Mouse (Mus musculus) hindbrain, embryonic 11.5 days (tissue): ENCODE results near the gene Spon1. TPM values are rescaled to one million over a fixed set of nuclear protein-coding genes. Genes with fewer than 3 reads are reported as not detected.

ENCODE experiments used
- ATAC-seq: fragments of 200-750 bp; cut with Nextera tagmentation; 2 replicates; pipeline ENCODE4 v1.8.0; 2017; ENCODE audit warnings: mild to moderate bottlenecking, moderate TSS enrichment, moderate library complexity; ENCODE audit not compliant: low FRiP score
- DNase-seq: peaks from one replicate; pipeline ENCODE4 v3.0.0-alpha.2; 2015; ENCODE audit warnings: low spot score
- H3K27ac ChIP-seq: fragments of 300-500 bp; sonication (generic); 2 replicates; pipeline ENCODE4 v1.5.1; 2014; ENCODE audit warnings: mild to moderate bottlenecking, low read depth, low read length
- H3K27me3 ChIP-seq: fragments of 300-500 bp; sonication (generic); 2 replicates; pipeline ENCODE4 v1.6.1; 2014; ENCODE audit warnings: mild to moderate bottlenecking, low read length, moderate library complexity, mixed read lengths; ENCODE audit not compliant: control insufficient read depth, insufficient read depth
- H3K36me3 ChIP-seq: fragments of 300-500 bp; sonication (generic); 2 replicates; pipeline ENCODE4 v1.6.1; 2014; ENCODE audit warnings: mild to moderate bottlenecking, low read length, moderate library complexity, mixed read lengths; ENCODE audit not compliant: control insufficient read depth, insufficient read depth
- H3K4me1 ChIP-seq: fragments of 300-500 bp; sonication (generic); replicated peaks from 2 replicates; pipeline ENCODE4 v1.6.1; 2014; ENCODE audit warnings: low read length, mixed read lengths; ENCODE audit not compliant: control insufficient read depth, insufficient read depth
- H3K4me2 ChIP-seq: fragments of 300-500 bp; sonication (generic); replicated peaks from 2 replicates; pipeline ENCODE4 v1.6.1; 2014; ENCODE audit warnings: mild to moderate bottlenecking, low read depth, low read length
- H3K4me3 ChIP-seq: fragments of 300-500 bp; sonication (generic); 2 replicates; pipeline ENCODE4 v1.5.1; 2014; ENCODE audit warnings: low read depth, low read length
- H3K9ac ChIP-seq: fragments of 300-500 bp; sonication (generic); 2 replicates; pipeline ENCODE4 v1.6.1; 2014; ENCODE audit warnings: low read depth, low read length
- H3K9me3 ChIP-seq: fragments of 300-500 bp; sonication (generic); 2 replicates; pipeline ENCODE4 v1.6.1; 2016; ENCODE audit warnings: low read length; ENCODE audit not compliant: control insufficient read depth
- WGBS: fragments of 180-500 bp; shearing (Covaris S2); extraction: QIAGEN DNeasy Blood & Tissue Kit; methylation state at CpG from one replicate; pipeline ENCODE4 v1.1.7; 2014; 5-methylcytosine and 5-hydroxymethylcytosine counted together
- polyA plus RNA-seq: library from polyadenylated mRNA; unstranded; fragments of >200 nt; fragmentation: Nextera tagmentation; extraction: Ambion mirVana; gene quantifications from 2 replicates; pipeline ENCODE4 v1.2.1, GENCODE M21; 2014

Gene Spon1
- polyA plus RNA-seq, 1 experiment from 2014 or later: 72.3 TPM

DNA sequence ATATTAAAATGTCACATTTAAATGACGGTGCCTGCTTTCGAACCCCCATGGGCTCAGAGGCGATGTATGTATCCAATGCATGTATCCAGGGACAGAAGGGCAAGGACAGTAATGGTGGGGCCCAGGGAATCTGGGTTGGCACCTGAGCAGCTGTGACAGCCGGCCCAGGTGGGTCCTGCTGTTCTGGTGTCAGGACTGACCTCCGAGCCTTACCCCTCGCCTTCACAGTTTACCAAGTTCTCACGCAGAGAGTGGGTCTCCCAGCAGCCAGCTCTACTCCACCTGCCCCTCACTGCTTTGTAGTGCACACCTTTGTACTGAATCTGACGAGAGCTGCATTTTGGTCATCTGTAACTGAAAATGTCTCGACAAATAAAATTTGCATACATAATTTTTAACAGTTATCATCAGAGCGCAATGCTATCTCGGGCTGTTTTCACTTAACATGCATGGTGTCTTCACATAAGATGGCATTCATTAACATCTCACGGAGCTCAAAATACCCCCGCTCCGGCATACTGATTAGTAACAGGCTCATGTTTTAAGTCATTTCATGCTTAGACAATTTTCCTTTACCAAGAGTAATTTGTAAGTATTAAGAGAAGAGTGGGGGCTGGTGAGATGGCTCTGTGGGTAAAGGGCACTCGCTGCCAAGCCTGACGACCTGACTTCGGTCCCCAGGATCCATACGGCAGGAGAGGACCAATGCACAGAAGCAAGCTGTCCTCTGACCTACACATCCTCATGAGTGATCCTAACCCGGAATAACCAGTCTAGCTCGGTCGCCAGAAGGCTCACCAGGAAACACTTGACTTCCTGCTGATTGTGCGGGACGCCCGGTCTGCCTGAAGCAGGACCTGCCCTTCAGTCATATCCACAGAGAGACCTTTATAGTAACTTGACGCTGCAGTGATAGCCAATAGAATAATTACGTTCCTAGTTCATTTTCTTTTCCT is 277.5 kb downstream of the Spon1 start:
- 89% methylated on average over 26 of the region's 26 CpGs for WGBS
- Histone ChIP-seq H3K9me3 (no peaks in the 10 kb centered on the region), H3K9ac (no peak overlapping the region), H3K27me3 (no peaks in the 10 kb centered on the region), H3K4me3 (no peak overlapping the region), H3K27ac (no peak overlapping the region), H3K4me2 (no peak overlapping the region), H3K4me1 (no peaks in the 10 kb centered on the region), H3K36me3 (no peaks in the 10 kb centered on the region)
- no peak for ATAC-seq
- no peak for DNase-seq

- ATAC-seq: no peak
- DNase-seq: no peak
- Histone ChIP-seq H3K4me3 (no peak overlapping the region), H3K27me3 (no peaks in the 10 kb centered on the region), H3K36me3 (no peaks in the 10 kb centered on the region), H3K9me3 (no peaks in the 10 kb centered on the region), H3K4me1 (no peaks in the 10 kb centered on the region), H3K9ac (no peak overlapping the region), H3K4me2 (no peak overlapping the region), H3K27ac (no peak overlapping the region)
- 84% methylated on average over 6 of the region's 6 CpGs for WGBS
Measured at GRCm38 (mm10) chr7:114043929-114044549, 278.2 kb downstream of the Spon1 start.

GRCm38 (mm10) chr7:114045814-114046213 is 280.0 kb downstream of the Spon1 start:
- H3K27ac ChIP-seq: no peak overlapping the region
- no peaks in the 10 kb centered on the region for H3K36me3 ChIP-seq
- no peaks in the 10 kb centered on the region for H3K27me3 ChIP-seq
- no peak overlapping the region for H3K4me2 ChIP-seq
- no peak for ATAC-seq
- DNase-seq: no peak
- H3K9ac ChIP-seq: no peak overlapping the region
- H3K4me1 ChIP-seq: no peaks in the 10 kb centered on the region
- H3K4me3 ChIP-seq: no peak overlapping the region
- H3K9me3 ChIP-seq: no peaks in the 10 kb centered on the region
- WGBS: 85% methylated on average over 2 of the region's 2 CpGs

DNA sequence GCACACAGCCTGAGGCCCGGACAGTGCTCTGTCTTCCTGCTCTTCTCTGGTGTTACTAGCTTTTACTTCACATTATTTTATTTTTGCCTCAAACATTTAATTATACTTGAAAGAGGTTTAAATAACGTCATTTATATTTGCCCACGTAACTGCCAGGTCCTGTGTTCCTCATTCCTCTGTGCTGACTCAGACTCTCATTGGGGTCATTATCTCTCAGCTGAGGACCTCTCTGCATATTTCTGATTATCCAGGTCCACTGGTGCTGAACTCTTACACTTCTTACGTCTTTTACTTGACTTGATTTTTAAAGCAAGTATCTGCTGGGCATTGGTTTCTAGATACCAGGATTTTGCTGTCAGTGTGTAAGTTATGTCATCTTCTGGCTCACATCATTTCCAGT is 287.9 kb downstream of the Spon1 start:
- H3K9ac ChIP-seq: no peak overlapping the region
- no peaks in the 10 kb centered on the region for H3K4me1 ChIP-seq
- H3K4me2 ChIP-seq: no peak overlapping the region
- H3K27ac ChIP-seq: no peak overlapping the region
- no peaks in the 10 kb centered on the region for H3K9me3 ChIP-seq
- ATAC-seq: no peak
- 90% methylated on average over 4 of the region's 4 CpGs for WGBS
- H3K4me3 ChIP-seq: no peak overlapping the region
- H3K36me3 ChIP-seq: no peaks in the 10 kb centered on the region
- no peak for DNase-seq
- no peaks in the 10 kb centered on the region for H3K27me3 ChIP-seq

DNA sequence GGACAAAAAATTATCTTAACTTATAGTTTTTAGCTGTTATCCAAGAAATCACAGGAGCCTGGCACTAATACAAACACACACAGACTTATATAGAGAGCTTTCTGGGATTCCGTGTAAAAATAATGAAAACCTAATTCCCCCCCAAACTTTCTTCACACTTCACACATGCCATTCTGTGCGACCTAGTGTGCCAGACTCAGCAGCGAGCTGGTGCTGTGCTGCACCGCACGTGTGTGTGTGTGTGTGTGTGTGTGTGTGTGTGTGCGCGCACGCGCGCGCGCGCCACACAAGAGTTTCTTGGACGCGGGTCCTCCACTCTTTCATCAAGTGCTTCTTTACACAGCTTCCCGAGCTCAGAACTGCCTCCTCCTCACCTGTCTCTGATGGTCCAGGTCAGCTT is 292.4 kb downstream of the Spon1 start:
- no peak for ATAC-seq
- H3K27me3 ChIP-seq: no peaks in the 10 kb centered on the region
- H3K4me3 ChIP-seq: no peak overlapping the region
- H3K9ac ChIP-seq: no peak overlapping the region
- H3K4me2 ChIP-seq: no peak overlapping the region
- WGBS: 96% methylated on average over 16 of the region's 16 CpGs
- no peaks in the 10 kb centered on the region for H3K36me3 ChIP-seq
- no peaks in the 10 kb centered on the region for H3K4me1 ChIP-seq
- no peak for DNase-seq
- H3K27ac ChIP-seq: no peak overlapping the region
- no peaks in the 10 kb centered on the region for H3K9me3 ChIP-seq

- DNase-seq: no peak
- 91% methylated on average over 6 of the region's 6 CpGs for WGBS
- Histone ChIP-seq H3K27ac (no peak overlapping the region), H3K27me3 (no peaks in the 10 kb centered on the region), H3K9me3 (no peaks in the 10 kb centered on the region), H3K4me3 (no peak overlapping the region), H3K36me3 (no peaks in the 10 kb centered on the region), H3K4me2 (no peak overlapping the region), H3K9ac (no peak overlapping the region), H3K4me1 (no peaks in the 10 kb centered on the region)
- ATAC-seq: no peak
Measured at GRCm38 (mm10) chr7:114058927-114059441, 293.2 kb downstream of the Spon1 start.

DNA sequence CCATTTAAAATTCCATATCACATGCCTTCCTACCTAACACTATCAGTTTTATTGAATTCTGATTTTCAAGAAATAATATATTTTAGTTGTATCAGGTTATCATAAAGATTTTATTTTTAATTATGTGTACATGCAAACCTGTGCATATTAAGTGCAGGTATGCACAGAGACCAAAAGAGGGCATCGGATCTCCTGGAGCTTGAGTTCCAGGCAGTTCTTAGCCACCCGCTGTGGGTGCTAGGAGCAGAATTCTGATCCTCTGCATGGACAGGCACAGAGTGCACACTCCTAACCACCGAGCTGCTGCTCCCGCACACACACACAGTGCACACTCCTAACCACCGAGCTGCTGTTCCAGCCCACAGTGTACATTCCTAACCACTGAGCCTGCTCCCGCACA is 294.6 kb downstream of the Spon1 start:
- Histone ChIP-seq H3K27ac (no peak overlapping the region), H3K9me3 (no peaks in the 10 kb centered on the region), H3K4me2 (no peak overlapping the region), H3K4me1 (no peaks in the 10 kb centered on the region), H3K36me3 (no peaks in the 10 kb centered on the region), H3K27me3 (no peaks in the 10 kb centered on the region), H3K9ac (no peak overlapping the region), H3K4me3 (no peak overlapping the region)
- ATAC-seq: no peak
- WGBS: 98% methylated on average over 6 of the region's 6 CpGs
- DNase-seq: no peak

- Histone ChIP-seq H3K4me1 (no peaks in the 10 kb centered on the region), H3K27ac (no peak overlapping the region)
Measured at GRCm38 (mm10) chr7:114062451-114062850, 296.7 kb downstream of the Spon1 start.

More at GRCm38 (mm10) chr7:114062451-114062850, 296.7 kb downstream of the Spon1 start:
- Histone ChIP-seq H3K9ac (no peak overlapping the region), H3K4me3 (no peak overlapping the region), H3K9me3 (no peaks in the 10 kb centered on the region), H3K36me3 (no peaks in the 10 kb centered on the region), H3K27me3 (no peaks in the 10 kb centered on the region), H3K4me2 (no peak overlapping the region)
- DNase-seq (no peak), ATAC-seq (no peak)
- 67% methylated on average over 1 of the region's 1 CpGs for WGBS
